Mouse (Mus musculus) ES-E14 (cell line): ENCODE data around the gene Fam189a1.

ENCODE experiments used
- CHD2 ChIP-seq: IDR thresholded peaks from 2 replicates; pipeline ENCODE4 v1.6.1; 2014; ENCODE audit warnings: mild to moderate bottlenecking, low read depth, low read length, inconsistent platforms
- HCFC1 ChIP-seq: IDR thresholded peaks from 2 replicates; pipeline ENCODE4 v1.6.1; 2012; ENCODE audit warnings: low read length, inconsistent platforms, borderline replicate concordance; ENCODE audit not compliant: insufficient read depth
- ZC3H11A ChIP-seq: IDR thresholded peaks from 2 replicates; pipeline ENCODE4 v1.6.1; 2012; ENCODE audit warnings: low read depth, mild to moderate bottlenecking, inconsistent platforms, low read length, borderline replicate concordance
- ZNF384 ChIP-seq: IDR thresholded peaks from 2 replicates; pipeline ENCODE4 v1.6.1; 2012; ENCODE audit warnings: low read depth, low read length, inconsistent platforms

- TF ChIP-seq CHD2 (no peak), HCFC1 (no peak), ZNF384 (no peak), ZC3H11A (no peak)
Measured at GRCm38 (mm10) chr7:65154576-65154975, 1.8 kb downstream of the Fam189a1 start.
